ENCODE assay signal across 9 mouse cellular contexts in genomic region chr10:38965075-38965781, GRCm38 (mm10). TPM values are rescaled to one million over a fixed set of nuclear protein-coding genes. Genes with fewer than 3 reads are reported as not detected.
DNase-seq lines count a peak whose midpoint lies in the region; ATAC-seq and TF ChIP-seq lines count a peak whose summit lies in the region.
"Had no signal": no experiment of that assay in that cellular context is flagged by ENCODE, and none has a peak within 500 bp of the region (broad histone marks: within the 10 kb centered on the region; RNA-seq: fewer than 3 reads in every experiment).

Gene Lama4, plus strand, starts transcription at chr10:38965515.

- DNase-seq in adrenal gland, adult (ENCODE audit: inconsistent age in 2 of 2, low spot score in 1 of 2), result peak; percentile 62 to 94
- DNase-seq in embryo, embryonic 11.5 days (ENCODE audit: low read depth, low spot score), result peak; percentile 37
- no peak for DNase-seq in gonadal fat pad, adult 2 months (ENCODE audit: low read depth)
- peak; percentile 75 for DNase-seq in limb, embryonic 11.5 days (ENCODE audit: low spot score)
- peak; percentile 53 for DNase-seq in stomach, postnatal 0 days (ENCODE audit: low spot score)

- H3K4me3 ChIP-seq in intestine, embryonic 15.5 days (replicated peaks), result peak within 1 kb of the TSS; percentile 48
- H3K4me3 ChIP-seq in limb, embryonic 11.5 days (ENCODE audit: low read depth, low read length), result peak within 1 kb of the TSS; percentile 42
- peak within 1 kb of the TSS; percentile 41 for H3K4me3 ChIP-seq in midbrain, embryonic 13.5 days (replicated peaks)
- peak within 1 kb of the TSS; percentile 54 for H3K4me3 ChIP-seq in stomach, postnatal 0 days (ENCODE audit: low read depth, low read length)
- H3K4me3 ChIP-seq: erythroblast, embryonic 14.5 days had no signal

- WGBS in intestine, embryonic 15.5 days, result 4% methylated on average over 24 of the region's 24 CpGs
- WGBS in limb, embryonic 11.5 days, result 4% methylated on average over 24 of the region's 24 CpGs
- WGBS in midbrain, embryonic 13.5 days, result 5% methylated on average over 24 of the region's 24 CpGs
- 5% methylated on average over 20 of the region's 24 CpGs for WGBS in stomach, postnatal 0 days

- H3K36me3 ChIP-seq in intestine, embryonic 15.5 days, result no peaks in the 10 kb centered on the region
- H3K36me3 ChIP-seq in limb, embryonic 11.5 days (ENCODE audit: control insufficient read depth, insufficient read depth, low read length), result no peaks in the 10 kb centered on the region
- no peaks in the 10 kb centered on the region for H3K36me3 ChIP-seq in midbrain, embryonic 13.5 days
- no peaks in the 10 kb centered on the region for H3K36me3 ChIP-seq in stomach, postnatal 0 days (ENCODE audit: control insufficient read depth, insufficient read depth, low read length)

- no peak for TF ChIP-seq EP300 in stomach, postnatal 0 days (optimal IDR thresholded peaks at IDR 0.05)

- H3K27ac ChIP-seq in intestine, embryonic 15.5 days, result peak within 1 kb of the TSS; percentile 65
- H3K27ac ChIP-seq in limb, embryonic 11.5 days (replicated peaks; ENCODE audit: low read depth, low read length), result no peak within 1 kb of the TSS
- H3K27ac ChIP-seq in midbrain, embryonic 13.5 days, result peak within 1 kb of the TSS; percentile 39; the same call in 1 of the 2 replicates
- peak within 1 kb of the TSS; percentile 84 for H3K27ac ChIP-seq in stomach, postnatal 0 days (replicated peaks)

- no peaks in the 10 kb centered on the region for H3K27me3 ChIP-seq in intestine, embryonic 15.5 days (replicated peaks)
- no peaks in the 10 kb centered on the region for H3K27me3 ChIP-seq in limb, embryonic 11.5 days (ENCODE audit: control insufficient read depth, insufficient read depth, low read length)
- no peaks in the 10 kb centered on the region for H3K27me3 ChIP-seq in midbrain, embryonic 13.5 days
- no peaks in the 10 kb centered on the region for H3K27me3 ChIP-seq in stomach, postnatal 0 days (ENCODE audit: control insufficient read depth, insufficient read depth, low read length)

- peak; percentile 85 for ATAC-seq in intestine, embryonic 15.5 days
- ATAC-seq in limb, embryonic 11.5 days (ENCODE audit: insufficient number of reproducible peaks, low FRiP score, low TSS enrichment, low read depth), result peak; percentile 74
- peak; percentile 87 for ATAC-seq in midbrain, embryonic 13.5 days
- peak; percentile 85 for ATAC-seq in stomach, postnatal 0 days (ENCODE audit: low FRiP score, low TSS enrichment)
- no peak for ATAC-seq in erythroblast, adult 5-6 weeks (replicated peaks; ENCODE audit: low FRiP score, poor library complexity, severe bottlenecking)

- peak; percentile 15; the same call in 1 of the 2 replicates for TF ChIP-seq CTCF in stomach, postnatal 0 days (IDR thresholded peaks at IDR 0.05; ENCODE audit: low read depth)

- H3K9me3 ChIP-seq in intestine, embryonic 15.5 days, result no peaks in the 10 kb centered on the region
- no peaks in the 10 kb centered on the region for H3K9me3 ChIP-seq in limb, embryonic 11.5 days (ENCODE audit: control insufficient read depth, low read length)
- H3K9me3 ChIP-seq in midbrain, embryonic 13.5 days, result no peaks in the 10 kb centered on the region
- no peaks in the 10 kb centered on the region for H3K9me3 ChIP-seq in stomach, postnatal 0 days (ENCODE audit: control insufficient read depth, low read length)

- peak within 1 kb of the TSS; percentile 41 for H3K9ac ChIP-seq in intestine, embryonic 15.5 days
- peak within 1 kb of the TSS; percentile 61 for H3K9ac ChIP-seq in limb, embryonic 11.5 days (ENCODE audit: low read length)
- H3K9ac ChIP-seq in midbrain, embryonic 13.5 days (replicated peaks), result peak within 1 kb of the TSS; percentile 56; the same call in 1 of the 2 replicates
- peak within 1 kb of the TSS; percentile 70 for H3K9ac ChIP-seq in stomach, postnatal 0 days (ENCODE audit: low read length)

- no peaks in the 10 kb centered on the region; the same call in 1 of the 2 replicates for H3K4me1 ChIP-seq in intestine, embryonic 15.5 days (replicated peaks)
- H3K4me1 ChIP-seq in limb, embryonic 11.5 days (ENCODE audit: control insufficient read depth, insufficient read depth, low read length), result peaks cover 4% of the 10 kb centered on the region; the same call in 1 of the 2 replicates
- peaks cover 14% of the 10 kb centered on the region for H3K4me1 ChIP-seq in midbrain, embryonic 13.5 days (replicated peaks)
- 0 out of 2 replicates have a peak, but pooled peaks cover 3% of the 10 kb centered on the region for H3K4me1 ChIP-seq in stomach, postnatal 0 days (replicated peaks; ENCODE audit: control insufficient read depth, insufficient read depth)

- H3K4me2 ChIP-seq in intestine, embryonic 15.5 days (replicated peaks), result peak within 1 kb of the TSS; percentile 75
- peak within 1 kb of the TSS; percentile 64 for H3K4me2 ChIP-seq in limb, embryonic 11.5 days (ENCODE audit: low read depth, severe bottlenecking)
- H3K4me2 ChIP-seq in midbrain, embryonic 13.5 days (replicated peaks), result peak within 1 kb of the TSS; percentile 67
- peak within 1 kb of the TSS; percentile 66 for H3K4me2 ChIP-seq in stomach, postnatal 0 days (replicated peaks; ENCODE audit: low read depth)

RNA-seq across cellular contexts. Expression of gene Lama4, which starts in this region (rescaled TPM):
- polyA plus RNA-seq in gonadal fat pad, adult 2 months (2012; rRNA removed), result 42.7 and 63.2 TPM in 2 replicates
- polyA plus RNA-seq in intestine, embryonic 15.5 days (2015; fragmentation: Nextera tagmentation; extraction: Ambion mirVana), result 53.6 and 53.8 TPM in 2 replicates
- 24.8 and 32.1 TPM in 2 replicates for polyA plus RNA-seq in limb, embryonic 11.5 days (2014; fragmentation: Nextera tagmentation; extraction: Ambion mirVana)
- polyA plus RNA-seq in midbrain, embryonic 13.5 days (2015; fragmentation: Nextera tagmentation; extraction: Ambion mirVana), result 15.0 and 15.7 TPM in 2 replicates
- 27.6 and 28.9 TPM in 2 replicates for polyA plus RNA-seq in stomach, postnatal 0 days (2015; fragmentation: Nextera tagmentation; extraction: Ambion mirVana)
- not detected in 2 replicates for total RNA-seq in erythroblast, adult 5-6 weeks (2015; ENCODE audit: low replicate concordance)
- 0.60 TPM in 1 of 2 replicates, not detected in the other for total RNA-seq in erythroblast, adult 5-6 weeks (2017; ENCODE audit: low replicate concordance)
- polyA plus RNA-seq: erythroblast, embryonic 14.5 days had no signal
